Mouse (Mus musculus): ENCODE results near the gene Atp2a3.

DNA sequence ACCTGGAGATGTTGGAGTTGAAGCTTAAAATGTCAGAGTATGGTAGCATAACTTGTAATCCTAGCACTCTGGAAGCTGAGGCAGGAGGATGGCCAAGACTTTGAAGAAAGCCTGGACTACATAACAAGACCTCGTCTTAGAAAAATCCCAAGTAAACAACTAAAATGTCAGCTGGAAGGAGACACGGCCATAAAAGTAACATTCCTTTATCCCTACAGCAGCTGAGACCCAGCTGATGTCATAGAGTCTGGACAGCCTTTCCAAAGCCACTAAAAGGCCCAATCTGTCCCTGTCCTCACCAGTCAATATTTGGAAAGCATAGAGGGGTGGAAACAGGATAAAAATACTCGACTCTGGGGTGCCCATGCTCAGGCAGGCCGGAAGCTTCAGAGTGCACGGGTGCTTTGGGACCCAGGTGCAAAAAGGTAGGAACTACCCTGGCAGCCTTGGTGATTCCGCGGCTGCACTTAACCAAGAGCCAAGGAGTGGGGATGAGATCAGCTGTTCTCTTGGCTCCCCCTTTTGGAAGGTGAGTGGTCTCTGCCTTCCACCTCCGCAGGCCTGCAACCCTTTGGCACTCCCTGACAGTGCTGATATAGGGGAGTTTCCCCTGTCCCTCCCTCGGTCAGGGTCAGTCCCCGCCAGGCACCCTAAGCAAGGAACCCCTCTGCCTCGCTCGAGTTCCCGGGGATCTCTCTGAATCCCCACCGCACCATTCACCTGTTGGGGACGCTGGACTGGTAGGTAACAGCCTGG, 867 bp upstream of the Atp2a3 start:
- TF ChIP-seq GATA1 (IDR thresholded peaks at IDR 0.05; ENCODE audit: low read length) (no peak), TAL1 (IDR thresholded peaks at IDR 0.05; ENCODE audit: low read length) (no peak)

Data from erythroblast, embryonic 14.5 days (primary cell).